Mouse (Mus musculus) limb, embryonic 14.5 days (tissue): ENCODE results near the gene Gif. TPM values are rescaled to one million over a fixed set of nuclear protein-coding genes. Genes with fewer than 3 reads are reported as not detected.

ENCODE experiments used
- ATAC-seq: fragments of 200-750 bp; cut with Nextera tagmentation; 2 replicates; pipeline ENCODE4 v1.8.0; 2017; ENCODE audit warnings: low read depth, moderate number of reproducible peaks, moderate TSS enrichment; ENCODE audit not compliant: low FRiP score
- DNase-seq: peaks from one replicate; pipeline ENCODE4 v3.0.0-alpha.2; 2015; ENCODE audit warnings: low spot score
- H3K27ac ChIP-seq: fragments of 300-500 bp; sonication (generic); replicated peaks from 2 replicates; pipeline ENCODE4 v1.5.1; 2014; ENCODE audit warnings: low read depth, mild to moderate bottlenecking, low read length, moderate library complexity, mixed read lengths
- H3K27me3 ChIP-seq: fragments of 300-500 bp; sonication (generic); 2 replicates; pipeline ENCODE4 v1.6.1; 2014; ENCODE audit warnings: low read length, mixed read lengths; ENCODE audit not compliant: control insufficient read depth, insufficient read depth
- H3K36me3 ChIP-seq: fragments of 300-500 bp; sonication (generic); 2 replicates; pipeline ENCODE4 v1.6.1; 2014; ENCODE audit warnings: mild to moderate bottlenecking, low read length, moderate library complexity, mixed read lengths; ENCODE audit not compliant: control insufficient read depth, insufficient read depth
- H3K4me1 ChIP-seq: fragments of 300-500 bp; sonication (generic); 2 replicates; pipeline ENCODE4 v1.6.1; 2014; ENCODE audit warnings: antibody characterized with exemption, low read length, mixed read lengths; ENCODE audit not compliant: control insufficient read depth, insufficient read depth
- H3K4me2 ChIP-seq: fragments of 300-500 bp; sonication (generic); replicated peaks from 2 replicates; pipeline ENCODE4 v1.6.1; 2014; ENCODE audit warnings: low read depth, mild to moderate bottlenecking, low read length, moderate library complexity; ENCODE audit not compliant: severe bottlenecking
- H3K4me3 ChIP-seq: fragments of 300-500 bp; sonication (generic); replicated peaks from 2 replicates; pipeline ENCODE4 v1.5.1; 2014; ENCODE audit warnings: low read length
- H3K9ac ChIP-seq: fragments of 300-500 bp; sonication (generic); 2 replicates; pipeline ENCODE4 v1.6.1; 2014; ENCODE audit warnings: mild to moderate bottlenecking, low read depth, low read length, moderate library complexity; ENCODE audit not compliant: severe bottlenecking
- H3K9me3 ChIP-seq: fragments of 300-500 bp; sonication (generic); 2 replicates; pipeline ENCODE4 v1.6.1; 2016; ENCODE audit warnings: low read length; ENCODE audit not compliant: control insufficient read depth
- POLR2A ChIP-seq: fragments of 200-500 bp; IDR thresholded peaks from 2 replicates; pipeline ENCODE4 v1.8.0; 2012; ENCODE audit warnings: inconsistent platforms, mild to moderate bottlenecking, moderate library complexity, borderline replicate concordance; ENCODE audit not compliant: insufficient read depth, insufficient read length; ENCODE audit errors: extremely low read depth
- WGBS: fragments of 180-500 bp; shearing (Covaris S2); extraction: QIAGEN DNeasy Blood & Tissue Kit; methylation state at CpG from one replicate; pipeline ENCODE4 v1.1.7; 2014; 5-methylcytosine and 5-hydroxymethylcytosine counted together
- polyA plus RNA-seq, 2 experiments: library from polyadenylated mRNA; depleted of rRNA in 1 of 2; stranded (reverse) in 1 of 2; unstranded in 1 of 2; fragments of >200 nt; fragmentation: Nextera tagmentation in 1 of 2; extraction: Ambion mirVana in 1 of 2; gene quantifications; 2 replicates each; pipeline versions ENCODE4 v1.2.1 to v1.2.3; 2012 to 2014

Gene Gif
- polyA plus RNA-seq, 2 experiments, result not detected

DNA sequence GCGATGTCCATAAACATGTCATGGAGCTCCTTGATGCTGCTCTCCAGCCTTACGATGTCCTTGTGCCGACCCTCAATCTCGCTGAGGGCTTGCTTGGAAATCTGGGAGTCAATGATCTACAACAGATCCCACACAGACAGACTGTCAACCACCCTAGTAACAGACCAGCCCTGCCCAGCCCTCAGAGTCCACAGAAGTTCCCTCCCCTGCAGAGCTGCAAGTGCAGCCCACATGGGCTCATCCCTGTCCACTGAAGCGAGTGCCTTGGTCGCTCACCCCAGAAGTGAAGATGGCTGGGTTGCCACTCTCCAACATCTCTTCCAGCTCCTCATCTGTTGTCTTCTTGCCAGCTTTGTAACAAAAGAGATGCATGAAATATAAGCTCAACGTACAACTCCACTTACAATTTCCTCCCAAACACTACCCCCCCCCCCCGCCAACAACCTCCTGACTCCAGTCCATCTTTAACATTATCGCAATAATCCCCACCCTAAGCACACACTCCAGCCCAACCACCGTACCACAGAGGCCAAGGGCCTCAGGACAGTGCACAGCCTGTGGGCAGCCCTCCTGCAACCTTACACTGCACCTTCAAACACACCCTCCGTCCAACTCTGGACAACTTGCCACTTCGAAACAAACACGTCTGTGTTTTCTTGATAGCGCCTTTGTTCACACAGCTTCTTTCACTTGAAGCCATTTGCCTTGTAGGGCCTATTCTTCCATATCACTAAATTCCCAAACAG lies 38.2 kb downstream of the Gif start:
- no peak for TF ChIP-seq POLR2A

GRCm38 (mm10) chr19:11787826-11788225 lies 40.5 kb downstream of the Gif start:
- Histone ChIP-seq H3K4me2 (no peak overlapping the region), H3K4me3 (no peak overlapping the region), H3K36me3 (no peaks in the 10 kb centered on the region), H3K9me3 (no peaks in the 10 kb centered on the region), H3K4me1 (no peaks in the 10 kb centered on the region), H3K9ac (no peak overlapping the region), H3K27ac (no peak overlapping the region), H3K27me3 (no peaks in the 10 kb centered on the region)
- WGBS, result 93% methylated on average over 6 of the region's 6 CpGs
- TF ChIP-seq POLR2A, result no peak
- DNase-seq (no peak), ATAC-seq (no peak)

More for the DNA sequence above, 38.2 kb downstream of the Gif start:
- no peak for ATAC-seq
- H3K4me1 ChIP-seq, result no peaks in the 10 kb centered on the region
- no peak overlapping the region for H3K9ac ChIP-seq
- no peaks in the 10 kb centered on the region for H3K27me3 ChIP-seq
- H3K4me2 ChIP-seq, result no peak overlapping the region
- no peak for DNase-seq
- no peak overlapping the region for H3K27ac ChIP-seq
- 88% methylated on average over 14 of the region's 14 CpGs for WGBS
- H3K9me3 ChIP-seq, result no peaks in the 10 kb centered on the region
- H3K4me3 ChIP-seq, result no peak overlapping the region
- H3K36me3 ChIP-seq, result no peaks in the 10 kb centered on the region

DNA sequence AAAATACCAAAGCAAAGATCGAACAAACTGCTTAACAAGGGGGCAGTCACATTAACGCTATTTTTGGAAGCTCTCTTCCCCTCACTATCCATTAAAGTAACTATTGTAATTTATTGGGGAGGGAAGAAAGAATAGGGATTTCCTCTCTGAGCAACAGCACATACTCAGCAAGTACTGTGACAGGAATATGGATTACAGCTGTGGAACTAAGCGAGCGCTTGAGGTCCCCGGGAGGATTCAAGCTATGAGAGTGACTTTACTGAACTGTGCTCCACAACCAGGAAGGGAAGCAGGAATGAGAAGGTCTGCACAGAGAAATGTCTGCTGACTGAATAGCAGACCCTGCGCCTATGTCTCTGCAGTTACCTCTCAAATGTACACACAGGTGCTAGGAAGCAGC lies 41.5 kb downstream of the Gif start:
- Histone ChIP-seq H3K4me1 (no peaks in the 10 kb centered on the region), H3K9me3 (no peaks in the 10 kb centered on the region), H3K36me3 (no peaks in the 10 kb centered on the region), H3K27me3 (no peaks in the 10 kb centered on the region), H3K9ac (no peak overlapping the region), H3K4me3 (no peak overlapping the region), H3K4me2 (no peak overlapping the region), H3K27ac (no peak overlapping the region)
- WGBS, result 80% methylated on average over 6 of the region's 6 CpGs
- no peak for ATAC-seq
- no peak for TF ChIP-seq POLR2A
- no peak for DNase-seq

DNA sequence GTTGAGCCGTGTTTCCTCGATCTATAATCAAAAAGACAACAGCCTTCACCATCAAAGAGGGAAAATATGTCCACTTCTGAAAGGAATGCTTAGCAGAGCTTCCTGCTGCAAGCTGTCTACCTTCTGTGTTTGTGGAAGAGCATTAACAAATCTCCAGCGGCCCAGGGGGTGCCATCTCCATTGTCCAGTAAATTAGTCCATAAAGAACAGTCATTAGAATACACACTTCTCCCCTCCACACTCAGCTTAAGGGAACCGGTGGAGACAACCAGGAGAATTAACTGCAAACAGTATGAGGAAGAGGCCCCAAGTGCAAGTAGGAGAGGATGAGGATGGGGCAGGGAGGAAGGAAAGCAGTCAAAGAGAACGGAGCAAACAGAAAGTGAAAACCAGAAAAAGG lies 44.5 kb downstream of the Gif start:
- Histone ChIP-seq H3K4me2 (no peak overlapping the region), H3K4me3 (no peak overlapping the region), H3K27ac (no peak overlapping the region), H3K27me3 (no peaks in the 10 kb centered on the region), H3K9ac (no peak overlapping the region), H3K9me3 (no peaks in the 10 kb centered on the region), H3K36me3 (no peaks in the 10 kb centered on the region), H3K4me1 (no peaks in the 10 kb centered on the region)
- 69% methylated on average over 5 of the region's 5 CpGs for WGBS
- DNase-seq, result no peak
- TF ChIP-seq POLR2A, result no peak
- ATAC-seq, result no peak

DNA sequence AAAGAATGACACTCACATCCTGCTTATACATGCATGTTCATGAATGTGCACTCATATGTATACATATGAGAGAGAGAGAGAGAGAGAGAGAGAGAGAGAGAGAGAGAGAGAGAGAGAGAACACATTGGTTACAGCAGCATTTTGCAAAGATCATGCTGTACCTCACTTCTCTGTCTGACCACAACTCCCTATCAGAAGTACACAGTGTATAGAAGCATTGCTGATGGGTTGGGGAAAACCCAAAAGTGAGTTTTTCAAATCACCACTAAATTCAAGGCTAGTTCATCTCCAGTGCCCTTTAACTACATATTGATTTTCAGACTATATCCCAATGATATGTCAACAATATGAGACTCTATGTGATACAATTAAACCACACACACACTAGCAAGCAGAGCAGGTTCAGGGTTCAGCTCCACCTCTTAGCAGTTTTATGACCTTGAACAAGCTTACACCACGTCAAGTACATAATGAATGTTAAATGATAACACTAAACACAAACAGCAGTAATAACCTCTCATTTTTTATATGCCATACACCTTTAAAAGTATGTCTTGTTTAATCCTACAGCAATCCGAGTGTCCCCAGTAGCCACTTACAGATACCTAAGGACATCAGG lies 46.5 kb downstream of the Gif start:
- Histone ChIP-seq H3K4me1 (no peaks in the 10 kb centered on the region), H3K36me3 (no peaks in the 10 kb centered on the region), H3K4me2 (no peak overlapping the region), H3K9ac (no peak overlapping the region), H3K27me3 (no peaks in the 10 kb centered on the region), H3K4me3 (no peak overlapping the region), H3K9me3 (no peaks in the 10 kb centered on the region), H3K27ac (no peak overlapping the region)
- no peak for DNase-seq
- TF ChIP-seq POLR2A, result no peak
- 64% methylated on average over 2 of the region's 2 CpGs for WGBS
- ATAC-seq, result no peak

DNA sequence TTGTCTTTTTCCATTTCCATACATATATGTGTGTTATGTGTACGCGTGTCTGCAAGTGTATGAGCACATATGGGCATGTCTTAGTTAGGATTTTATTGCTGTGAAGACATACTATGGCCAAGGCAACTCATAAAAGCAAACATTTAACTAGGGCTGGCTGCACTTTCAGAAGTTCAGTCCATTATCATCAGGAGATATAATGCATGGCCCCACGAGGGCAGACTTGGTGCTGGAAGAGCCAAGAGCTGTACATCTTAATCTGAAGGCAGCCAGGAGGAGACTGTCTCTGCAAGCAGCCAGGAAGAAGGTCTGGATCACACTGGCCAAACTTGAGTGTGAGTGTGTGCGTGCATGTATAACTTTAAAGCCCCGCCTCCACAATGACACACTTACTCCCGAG lies 47.1 kb downstream of the Gif start:
- H3K36me3 ChIP-seq, result no peaks in the 10 kb centered on the region
- DNase-seq (no peak), ATAC-seq (no peak)
- no peak overlapping the region for H3K4me3 ChIP-seq
- TF ChIP-seq POLR2A, result no peak
- 82% methylated on average over 6 of the region's 6 CpGs for WGBS
- no peak overlapping the region for H3K4me2 ChIP-seq
- H3K9me3 ChIP-seq, result no peaks in the 10 kb centered on the region
- no peaks in the 10 kb centered on the region for H3K4me1 ChIP-seq
- H3K27ac ChIP-seq, result no peak overlapping the region
- no peak overlapping the region for H3K9ac ChIP-seq
- H3K27me3 ChIP-seq, result no peaks in the 10 kb centered on the region
